Mouse (Mus musculus): ENCODE data around the gene Nav3.

Gene Nav3

DNA sequence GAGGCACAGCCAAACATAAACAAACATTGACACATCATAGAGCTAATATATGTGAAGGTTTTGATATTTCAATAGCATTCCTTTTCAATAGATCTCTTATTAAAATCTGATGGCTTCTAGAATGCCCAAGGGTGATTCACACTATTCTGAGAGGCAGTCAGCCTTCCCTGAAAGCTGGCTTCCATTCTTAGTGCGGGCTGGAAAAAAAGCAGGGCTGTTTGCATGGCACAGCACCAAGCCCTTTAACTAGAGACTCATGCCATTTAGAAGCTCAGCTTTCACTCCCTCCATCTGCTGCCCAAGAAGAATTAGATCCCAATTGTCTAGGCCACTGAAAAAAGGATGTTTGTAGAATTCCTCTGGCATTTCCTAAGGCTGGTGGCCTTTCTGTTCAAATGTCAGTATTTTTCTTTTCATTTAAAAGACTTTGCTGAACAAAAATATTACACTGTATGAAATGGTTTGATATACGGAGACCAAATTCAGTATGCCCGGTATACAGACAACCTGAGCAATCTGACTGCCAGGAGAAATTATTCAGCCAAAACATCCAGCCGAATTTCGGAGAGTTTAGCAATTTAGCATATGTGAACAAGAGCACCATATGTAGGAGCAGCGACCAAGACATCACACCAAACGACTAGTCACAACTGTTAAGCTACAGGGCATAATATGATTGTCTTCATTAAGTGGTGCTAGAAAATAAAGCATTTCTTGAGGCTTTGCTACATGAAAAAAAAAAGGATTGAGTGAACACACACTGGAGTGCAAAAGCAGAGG, 263.8 kb downstream of the Nav3 start:
- no peak for DNase-seq (ENCODE audit: low read depth, low spot score)

DNA sequence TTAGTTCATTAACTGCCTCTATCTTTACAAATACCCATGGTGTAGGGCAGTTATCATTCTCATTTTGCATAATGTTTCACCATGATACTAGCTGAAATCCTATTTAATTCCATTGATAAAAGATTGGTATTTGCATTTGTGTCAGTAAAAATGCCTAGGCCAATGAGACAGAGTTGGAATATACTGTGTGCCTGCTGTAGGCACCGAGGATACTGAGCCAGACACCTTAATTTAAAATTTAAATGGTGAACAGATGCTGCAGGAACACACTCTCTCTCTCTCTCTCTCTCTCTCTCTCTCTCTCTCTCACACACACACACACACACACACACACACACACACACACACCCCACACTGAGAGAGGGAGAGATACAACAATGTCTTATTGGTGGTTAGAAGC, 269.8 kb downstream of the Nav3 start:
- DNase-seq (ENCODE audit: low read depth, low spot score): no peak

DNA sequence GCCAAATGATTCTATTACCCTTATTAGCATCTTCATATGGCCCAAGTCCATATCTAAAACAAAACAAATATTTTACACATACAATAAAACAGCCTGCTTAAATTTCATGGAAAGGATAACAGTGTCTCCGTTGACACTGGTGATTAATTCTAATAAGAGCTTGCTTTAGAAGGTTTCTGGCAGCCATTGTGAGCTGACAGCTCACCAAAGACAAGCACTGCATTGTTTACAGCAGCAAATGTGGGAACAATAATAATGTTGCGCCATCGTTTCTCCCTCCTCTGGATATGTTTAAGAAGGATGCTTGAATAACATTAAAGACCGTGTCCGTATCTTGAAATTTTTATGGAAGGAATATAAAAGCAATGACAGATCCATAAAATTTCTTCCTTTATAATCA, 280.1 kb downstream of the Nav3 start:
- no peak for DNase-seq (ENCODE audit: low read depth, low spot score)

- no peak for DNase-seq (ENCODE audit: low read depth, low spot score)
Observed at GRCm38 (mm10) chr10:110169416-110169815, 286.6 kb downstream of the Nav3 start.

- no peak for DNase-seq (ENCODE audit: low read depth, low spot score)
Observed at GRCm38 (mm10) chr10:110168892-110169291, 287.1 kb downstream of the Nav3 start.

GRCm38 (mm10) chr10:110162596-110162995, 293.4 kb downstream of the Nav3 start:
- DNase-seq (ENCODE audit: low read depth, low spot score): no peak

DNA sequence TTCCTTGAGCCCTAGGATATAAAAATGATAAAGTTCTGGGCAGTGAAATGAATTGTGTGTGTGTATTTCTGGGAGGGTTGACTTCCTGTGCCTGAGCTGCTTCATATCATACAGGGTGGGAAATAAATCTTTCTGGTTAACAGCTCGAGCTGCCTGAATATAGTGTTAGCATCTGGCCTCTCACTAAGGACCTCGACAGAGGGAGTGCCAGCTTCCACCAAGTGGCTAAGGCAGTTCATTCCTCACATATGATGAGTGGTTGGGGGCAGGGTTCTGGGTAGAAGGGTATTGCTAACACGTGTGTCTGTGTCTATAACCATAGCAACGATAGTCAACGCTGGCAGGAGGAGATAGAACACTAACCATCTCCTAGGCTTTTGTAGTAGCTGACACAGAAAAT, 295.1 kb downstream of the Nav3 start:
- no peak for DNase-seq (ENCODE audit: low read depth, low spot score)

DNA sequence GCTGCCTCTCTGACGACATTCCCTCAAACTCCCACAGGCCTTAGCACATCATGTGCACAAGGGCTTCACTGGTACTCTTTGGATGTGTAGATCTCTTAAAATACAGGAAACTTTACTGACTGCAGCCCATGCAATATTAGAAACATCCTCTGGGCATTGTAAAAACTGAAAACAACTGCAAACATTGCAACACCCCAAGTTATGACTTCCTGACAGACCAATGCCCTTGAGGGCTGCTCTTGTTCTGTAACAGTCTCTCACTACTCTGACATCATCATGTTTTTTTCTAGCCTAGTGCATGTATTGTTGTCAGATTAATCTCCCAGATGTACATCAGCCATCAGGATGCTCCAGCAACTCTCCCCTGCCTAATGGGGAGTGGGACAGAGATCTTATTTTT, 296.5 kb downstream of the Nav3 start:
- no peak for DNase-seq (ENCODE audit: low read depth, low spot score)

- no peak for DNase-seq (ENCODE audit: low read depth, low spot score)
Observed at GRCm38 (mm10) chr10:110158122-110158521, 297.9 kb downstream of the Nav3 start.

GRCm38 (mm10) chr10:110156412-110156811, 299.6 kb downstream of the Nav3 start:
- no peak for DNase-seq (ENCODE audit: low read depth, low spot score)

GRCm38 (mm10) chr10:110155494-110155893, 300.5 kb downstream of the Nav3 start:
- no peak for DNase-seq (ENCODE audit: low read depth, low spot score)

DNA sequence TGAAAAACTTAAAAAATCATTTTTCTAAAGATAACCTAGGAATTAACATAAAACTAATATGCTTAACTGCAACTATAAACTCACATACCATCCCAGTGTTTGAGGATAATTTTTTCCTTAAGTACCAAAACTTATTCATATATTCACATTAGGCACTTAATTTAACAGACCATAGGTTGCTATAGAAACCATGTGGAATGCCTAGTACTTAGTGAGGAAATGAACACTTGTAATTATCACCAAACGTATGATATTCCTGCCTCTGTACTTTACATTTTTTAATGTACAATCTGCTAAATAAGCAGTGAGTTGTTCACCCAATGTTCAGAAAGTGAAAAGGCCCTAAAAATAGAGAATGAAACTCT, 301.1 kb downstream of the Nav3 start:
- no peak for DNase-seq (ENCODE audit: low read depth, low spot score)

- DNase-seq (ENCODE audit: low read depth, low spot score): no peak
Observed at GRCm38 (mm10) chr10:110154001-110154872, 301.8 kb downstream of the Nav3 start.

DNA sequence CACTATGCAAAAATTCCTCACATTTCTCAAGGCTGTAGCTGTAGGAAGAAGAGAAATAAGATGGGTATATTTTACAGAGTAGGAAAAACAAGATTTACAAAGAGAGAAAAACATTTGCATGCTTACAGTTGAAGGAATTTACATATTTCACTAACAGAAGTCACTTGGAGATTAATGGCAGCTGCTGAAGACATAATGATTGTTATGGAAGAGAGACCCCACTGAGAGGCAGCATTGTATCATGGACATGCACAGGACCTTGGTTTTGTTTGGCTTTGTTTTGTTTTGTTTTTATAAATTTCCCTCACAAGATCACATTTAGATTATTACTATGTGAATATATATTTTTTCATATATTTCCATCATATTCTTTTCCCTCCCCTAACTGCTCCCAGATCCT, 335.4 kb downstream of the Nav3 start:
- DNase-seq (ENCODE audit: low read depth, low spot score): no peak

DNA sequence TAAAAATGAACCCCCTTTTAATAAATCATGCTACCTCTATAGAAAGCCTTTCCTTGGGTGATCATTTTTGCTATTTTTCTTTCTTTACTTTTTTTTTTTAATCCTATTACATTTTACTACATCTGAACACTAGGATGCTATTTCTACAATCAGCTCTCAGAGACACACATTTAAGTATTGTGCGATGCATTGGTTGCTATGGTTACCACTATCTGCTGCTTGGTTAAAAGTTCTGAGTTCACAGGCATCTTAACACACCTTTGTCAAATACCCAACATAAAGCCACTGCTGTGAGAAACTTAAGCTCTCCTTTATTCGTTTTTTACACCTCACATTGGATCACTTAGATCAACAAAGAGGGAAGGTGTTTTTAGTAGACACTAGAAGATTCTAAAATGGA, 338.7 kb downstream of the Nav3 start:
- DNase-seq (ENCODE audit: low read depth, low spot score): no peak

- no peak for DNase-seq (ENCODE audit: low read depth, low spot score)
Observed at GRCm38 (mm10) chr10:110112669-110113458, 343.1 kb downstream of the Nav3 start.

GRCm38 (mm10) chr10:110103255-110103654, 352.7 kb downstream of the Nav3 start:
- DNase-seq (ENCODE audit: low read depth, low spot score): no peak

GRCm38 (mm10) chr10:110102231-110102630, 353.8 kb downstream of the Nav3 start:
- DNase-seq (ENCODE audit: low read depth, low spot score): no peak

GRCm38 (mm10) chr10:110094433-110094832, 361.6 kb downstream of the Nav3 start:
- DNase-seq (ENCODE audit: low read depth, low spot score): no peak

- no peak for DNase-seq (ENCODE audit: low read depth, low spot score)
Observed at GRCm38 (mm10) chr10:110088444-110089061, 367.5 kb downstream of the Nav3 start.

- DNase-seq (ENCODE audit: low read depth, low spot score): no peak
Observed at GRCm38 (mm10) chr10:110085903-110086302, 370.1 kb downstream of the Nav3 start.

DNA sequence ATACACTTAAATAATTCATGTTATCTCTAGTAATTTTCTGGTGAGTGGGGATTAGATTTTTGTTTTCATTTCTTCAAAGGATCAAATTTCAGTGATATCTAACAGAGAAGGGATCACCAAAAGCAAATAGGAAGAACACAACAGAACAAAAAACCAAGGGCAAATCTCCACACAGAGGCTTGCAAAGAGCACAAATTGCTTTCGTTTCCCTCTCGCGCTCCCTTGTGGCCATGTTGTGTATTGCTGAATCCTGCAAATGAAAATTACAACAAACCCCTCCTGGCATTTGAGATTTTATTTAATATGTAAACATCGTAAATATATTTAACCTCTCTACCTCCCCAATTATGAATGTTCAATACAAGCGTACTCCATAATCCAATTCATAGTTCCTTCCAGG, 370.8 kb downstream of the Nav3 start:
- no peak for DNase-seq (ENCODE audit: low read depth, low spot score)

Data from c-Kit-negative CD71-positive TER-119-positive erythroid progenitor cells, embryonic 14.5 days (primary cell).